Mouse (Mus musculus): ENCODE data around the gene Arhgap5. TPM values are rescaled to one million over a fixed set of nuclear protein-coding genes. Genes with fewer than 3 reads are reported as not detected.

Arhgap5 gene
- polyA plus RNA-seq (2012; fragmentation: generic; extraction: Trizol), result 7.3 TPM
- long read RNA-seq, experiment 1, full-length matches to known transcripts, result 2 of 27 reads
- long read RNA-seq, experiment 1, partial matches to known transcripts, result 1 of 27 reads
- long read RNA-seq, experiment 1, other reads (novel, unspliced or antisense), result 24 of 27 reads
- long read RNA-seq, experiment 2, full-length matches to known transcripts, result 1 of 166 reads
- long read RNA-seq, experiment 2, partial matches to known transcripts, result 11 of 166 reads
- long read RNA-seq, experiment 2, other reads (novel, unspliced or antisense), result 154 of 166 reads

GRCm38 (mm10) chr12:52503456-52504320, at the start of gene Arhgap5:
Gene Arhgap5 (plus strand): TSS chr12:52503972.
- Histone ChIP-seq H3K27me3 (ENCODE audit: control insufficient read depth, insufficient read depth, insufficient read length) (no peaks in the 10 kb centered on the region), H3K79me2 (ENCODE audit: control insufficient read depth, insufficient read depth) (peaks cover 44% of the 10 kb centered on the region), H3K4me3 (ENCODE audit: insufficient read depth, poor library complexity, severe bottlenecking) (peak within 1 kb of the TSS; percentile 77), H3ac (ENCODE audit: control insufficient read depth, insufficient read length, low read depth) (peak within 1 kb of the TSS; percentile 96), H3K79me3 (ENCODE audit: low read depth) (peaks cover 40% of the 10 kb centered on the region), H3K36me3 (ENCODE audit: control insufficient read depth, insufficient read depth) (no peaks in the 10 kb centered on the region)
- TF ChIP-seq MYOD1 (IDR thresholded peaks at IDR 0.05; ENCODE audit: control insufficient read depth, insufficient read length, low read depth), result no peak
- no peak for TF ChIP-seq CTCF (IDR thresholded peaks at IDR 0.05; ENCODE audit: control insufficient read depth, insufficient read depth, insufficient read length)
- no peak for TF ChIP-seq USF1 (IDR thresholded peaks at IDR 0.05; ENCODE audit: low read depth)
- no peak for TF ChIP-seq CEBPB (IDR thresholded peaks at IDR 0.05; ENCODE audit: low read depth)
- TF ChIP-seq MAX (IDR thresholded peaks at IDR 0.05), result peak; percentile 74

- no peaks in the 10 kb centered on the region for H3K27me3 ChIP-seq (ENCODE audit: control insufficient read depth, insufficient read depth, insufficient read length)
- H3K36me3 ChIP-seq (ENCODE audit: control insufficient read depth, insufficient read depth), result no peaks in the 10 kb centered on the region
- no peak overlapping the region for H3ac ChIP-seq (ENCODE audit: control insufficient read depth, insufficient read length, low read depth)
- TF ChIP-seq MAX (IDR thresholded peaks at IDR 0.05) (no peak), FOSL1 (IDR thresholded peaks at IDR 0.05; ENCODE audit: insufficient read depth, low read length, poor library complexity, severe bottlenecking) (no peak), CEBPB (IDR thresholded peaks at IDR 0.05; ENCODE audit: low read depth) (no peak), MYOG (IDR thresholded peaks at IDR 0.05; ENCODE audit: control insufficient read depth, extremely low read depth, insufficient read length) (no peak), MYOD1 (IDR thresholded peaks at IDR 0.05; ENCODE audit: control insufficient read depth, insufficient read length, low read depth) (no peak), USF1 (IDR thresholded peaks at IDR 0.05; ENCODE audit: low read depth) (no peak), CTCF (IDR thresholded peaks at IDR 0.05; ENCODE audit: control insufficient read depth, insufficient read depth, insufficient read length) (no peak)
- no peak overlapping the region for H3K4me3 ChIP-seq (ENCODE audit: insufficient read depth, poor library complexity, severe bottlenecking)
- no peaks in the 10 kb centered on the region for H3K79me3 ChIP-seq (ENCODE audit: low read depth)
- no peaks in the 10 kb centered on the region for H3K79me2 ChIP-seq (ENCODE audit: control insufficient read depth, insufficient read depth)
These were observed 39.2 kb upstream of the Arhgap5 start for GRCm38 (mm10) chr12:52464593-52464992.

DNA sequence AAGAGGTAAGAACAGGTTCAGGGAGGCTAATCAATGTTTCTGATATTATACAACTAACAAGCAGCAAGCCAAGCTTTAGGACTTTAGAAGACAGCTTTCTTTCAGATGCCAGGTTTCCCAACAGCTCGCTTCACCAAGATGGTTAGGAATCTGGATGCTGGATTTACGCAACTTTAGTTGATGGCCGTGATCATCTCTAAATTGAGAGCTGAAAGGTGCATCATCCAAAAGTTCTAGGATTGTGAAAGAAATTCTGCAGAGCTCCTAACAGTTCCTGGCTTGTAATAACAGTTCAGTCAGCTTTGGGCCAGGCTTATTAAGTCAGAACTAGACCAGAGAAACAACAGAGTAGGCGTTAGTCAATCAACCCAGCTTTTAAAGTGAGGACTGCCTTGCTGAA, 32.2 kb upstream of the Arhgap5 start:
- no peaks in the 10 kb centered on the region for H3K79me2 ChIP-seq (ENCODE audit: control insufficient read depth, insufficient read depth)
- H3ac ChIP-seq (ENCODE audit: control insufficient read depth, insufficient read length, low read depth), result no peak overlapping the region
- no peak overlapping the region for H3K4me3 ChIP-seq (ENCODE audit: insufficient read depth, poor library complexity, severe bottlenecking)
- H3K36me3 ChIP-seq (ENCODE audit: control insufficient read depth, insufficient read depth), result no peaks in the 10 kb centered on the region
- no peaks in the 10 kb centered on the region for H3K79me3 ChIP-seq (ENCODE audit: low read depth)
- H3K27me3 ChIP-seq (ENCODE audit: control insufficient read depth, insufficient read depth, insufficient read length), result no peaks in the 10 kb centered on the region
- no peak for TF ChIP-seq MYOG (IDR thresholded peaks at IDR 0.05; ENCODE audit: control insufficient read depth, extremely low read depth, insufficient read length)
- TF ChIP-seq CTCF (IDR thresholded peaks at IDR 0.05; ENCODE audit: control insufficient read depth, insufficient read depth, insufficient read length), result no peak
- TF ChIP-seq MYOD1 (IDR thresholded peaks at IDR 0.05; ENCODE audit: control insufficient read depth, insufficient read length, low read depth), result no peak
- no peak for TF ChIP-seq MAX (IDR thresholded peaks at IDR 0.05)
- no peak for TF ChIP-seq USF1 (IDR thresholded peaks at IDR 0.05; ENCODE audit: low read depth)
- no peak for TF ChIP-seq CEBPB (IDR thresholded peaks at IDR 0.05; ENCODE audit: low read depth)
- TF ChIP-seq FOSL1 (IDR thresholded peaks at IDR 0.05; ENCODE audit: insufficient read depth, low read length, poor library complexity, severe bottlenecking), result no peak

DNA sequence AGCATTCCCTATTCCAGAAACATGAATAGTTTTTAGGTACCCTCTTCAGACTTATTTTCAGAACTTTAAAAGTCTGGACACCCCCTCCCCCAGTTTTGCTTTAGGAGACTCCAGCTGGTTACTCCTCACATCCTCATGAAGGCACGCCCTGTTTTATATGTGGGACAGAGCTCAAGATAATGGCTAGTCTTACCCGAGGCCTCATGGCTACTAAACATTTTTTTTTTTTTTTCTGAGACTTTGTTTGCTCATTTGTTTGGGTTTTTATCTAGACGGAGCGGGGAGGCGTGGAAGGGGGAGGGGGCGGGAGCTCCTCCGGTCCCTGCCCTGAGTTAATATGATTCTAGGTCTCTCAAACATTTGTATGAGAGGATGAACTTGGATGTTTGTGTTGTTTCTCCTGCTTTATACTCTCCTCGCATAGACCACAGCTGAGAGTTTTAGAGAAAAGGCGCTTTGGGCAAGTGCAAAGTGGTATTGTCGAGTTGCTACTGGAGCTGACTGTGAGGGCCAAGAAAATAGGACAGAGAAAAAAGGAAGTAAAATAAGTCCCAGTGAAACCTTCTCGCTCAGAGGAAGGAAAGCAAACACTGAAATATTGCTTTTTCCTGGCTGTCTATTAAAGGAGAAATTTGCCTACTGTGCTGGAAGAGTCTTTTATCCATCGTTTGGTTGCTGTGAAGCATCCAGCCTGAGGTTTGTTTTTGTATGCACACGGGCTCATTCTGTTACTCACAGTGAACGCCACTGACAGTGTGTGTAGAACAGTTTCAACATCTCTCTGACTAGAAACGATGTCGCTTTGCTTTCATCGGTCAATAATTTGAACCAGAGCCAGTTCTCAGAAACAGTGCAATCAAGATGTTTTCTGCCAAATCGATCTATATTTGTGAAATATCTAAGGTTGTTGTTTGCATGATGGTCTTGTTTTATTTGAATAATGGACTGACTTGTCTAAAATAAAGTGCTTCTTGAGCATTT, 29.5 kb upstream of the Arhgap5 start:
- H3K79me2 ChIP-seq (ENCODE audit: control insufficient read depth, insufficient read depth), result no peaks in the 10 kb centered on the region
- no peaks in the 10 kb centered on the region for H3K27me3 ChIP-seq (ENCODE audit: control insufficient read depth, insufficient read depth, insufficient read length)
- no peak overlapping the region for H3ac ChIP-seq (ENCODE audit: control insufficient read depth, insufficient read length, low read depth)
- H3K36me3 ChIP-seq (ENCODE audit: control insufficient read depth, insufficient read depth), result no peaks in the 10 kb centered on the region
- TF ChIP-seq CEBPB (IDR thresholded peaks at IDR 0.05; ENCODE audit: low read depth), result no peak
- no peak for TF ChIP-seq MYOD1 (IDR thresholded peaks at IDR 0.05; ENCODE audit: control insufficient read depth, insufficient read length, low read depth)
- no peak for TF ChIP-seq CTCF (IDR thresholded peaks at IDR 0.05; ENCODE audit: control insufficient read depth, insufficient read depth, insufficient read length)
- TF ChIP-seq MYOG (IDR thresholded peaks at IDR 0.05; ENCODE audit: control insufficient read depth, extremely low read depth, insufficient read length), result no peak
- TF ChIP-seq MAX (IDR thresholded peaks at IDR 0.05), result no peak
- TF ChIP-seq FOSL1 (IDR thresholded peaks at IDR 0.05; ENCODE audit: insufficient read depth, low read length, poor library complexity, severe bottlenecking), result no peak
- no peak for TF ChIP-seq USF1 (IDR thresholded peaks at IDR 0.05; ENCODE audit: low read depth)
- H3K4me3 ChIP-seq (ENCODE audit: insufficient read depth, poor library complexity, severe bottlenecking), result no peak overlapping the region
- no peaks in the 10 kb centered on the region for H3K79me3 ChIP-seq (ENCODE audit: low read depth)

GRCm38 (mm10) chr12:52476036-52476435, 27.7 kb upstream of the Arhgap5 start:
- Histone ChIP-seq H3K79me2 (ENCODE audit: control insufficient read depth, insufficient read depth) (no peaks in the 10 kb centered on the region), H3K79me3 (ENCODE audit: low read depth) (no peaks in the 10 kb centered on the region), H3K36me3 (ENCODE audit: control insufficient read depth, insufficient read depth) (no peaks in the 10 kb centered on the region)

More at GRCm38 (mm10) chr12:52476036-52476435, 27.7 kb upstream of the Arhgap5 start:
- H3K4me3 ChIP-seq (ENCODE audit: insufficient read depth, poor library complexity, severe bottlenecking), result no peak overlapping the region
- no peak for TF ChIP-seq USF1 (IDR thresholded peaks at IDR 0.05; ENCODE audit: low read depth)
- TF ChIP-seq MYOD1 (IDR thresholded peaks at IDR 0.05; ENCODE audit: control insufficient read depth, insufficient read length, low read depth), result no peak
- no peak for TF ChIP-seq CTCF (IDR thresholded peaks at IDR 0.05; ENCODE audit: control insufficient read depth, insufficient read depth, insufficient read length)
- TF ChIP-seq CEBPB (IDR thresholded peaks at IDR 0.05; ENCODE audit: low read depth), result no peak
- TF ChIP-seq MYOG (IDR thresholded peaks at IDR 0.05; ENCODE audit: control insufficient read depth, extremely low read depth, insufficient read length), result no peak
- no peak for TF ChIP-seq FOSL1 (IDR thresholded peaks at IDR 0.05; ENCODE audit: insufficient read depth, low read length, poor library complexity, severe bottlenecking)
- TF ChIP-seq MAX (IDR thresholded peaks at IDR 0.05), result no peak
- no peak overlapping the region for H3ac ChIP-seq (ENCODE audit: control insufficient read depth, insufficient read length, low read depth)
- H3K27me3 ChIP-seq (ENCODE audit: control insufficient read depth, insufficient read depth, insufficient read length), result no peaks in the 10 kb centered on the region
